Mouse (Mus musculus): ENCODE measurements at regions not wholly inside any gene's neighbourhood (a gene's known extent, or its start where the extent isn't known, plus 50 kb on each side); places are given as distances from the start of the nearest gene placed in this dataset.
"Not testable (repeated sequence)": the region's sequence is repeated elsewhere in the genome, so short reads cannot be mapped to it uniquely, and the experiment has no call there.

- DNase-seq: no peak
Measured at GRCm38 (mm10) chr9:78769168-78769567, 153.8 kb downstream of the Cd109 start.

DNA sequence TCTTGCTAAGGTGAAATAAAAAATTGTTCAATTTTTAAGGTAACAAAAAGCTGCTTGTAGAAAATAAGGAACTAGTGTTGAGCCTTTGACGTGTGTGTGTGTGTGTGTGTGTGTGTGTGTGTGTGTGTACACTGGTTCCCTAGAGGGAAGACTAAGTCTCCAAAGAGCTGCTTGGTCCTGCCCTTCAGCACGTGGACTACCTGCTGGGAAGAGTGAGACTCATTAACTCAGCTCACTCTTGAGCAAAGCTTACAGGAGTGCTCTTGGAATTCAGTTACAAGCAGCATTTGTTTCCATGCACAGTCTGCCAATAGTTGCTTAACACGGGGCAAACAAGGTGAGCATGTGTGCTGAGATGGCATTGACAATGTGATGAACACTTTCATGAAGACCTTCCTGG lies 158.6 kb downstream of the Cd109 start:
- no peak for DNase-seq

DNA sequence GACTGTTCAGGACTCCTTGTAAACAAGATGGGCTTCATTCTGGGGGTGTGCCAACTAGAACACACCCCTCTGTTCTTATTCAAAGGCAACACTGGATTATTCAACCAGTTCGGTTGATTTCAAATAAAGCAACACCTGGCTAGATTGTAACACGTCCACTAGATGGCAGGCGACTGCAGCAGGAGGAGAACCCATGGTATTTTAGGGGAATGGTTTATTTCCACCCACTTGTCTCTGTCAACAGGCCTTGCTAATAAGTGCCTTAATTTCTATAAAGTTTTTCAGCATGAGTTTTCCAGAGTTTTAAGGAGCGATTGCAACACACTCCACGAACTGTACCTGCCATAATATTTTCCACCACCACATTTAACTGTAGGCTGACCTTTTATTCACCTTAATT lies 160.1 kb downstream of the Cd109 start:
- no peak for DNase-seq

DNA sequence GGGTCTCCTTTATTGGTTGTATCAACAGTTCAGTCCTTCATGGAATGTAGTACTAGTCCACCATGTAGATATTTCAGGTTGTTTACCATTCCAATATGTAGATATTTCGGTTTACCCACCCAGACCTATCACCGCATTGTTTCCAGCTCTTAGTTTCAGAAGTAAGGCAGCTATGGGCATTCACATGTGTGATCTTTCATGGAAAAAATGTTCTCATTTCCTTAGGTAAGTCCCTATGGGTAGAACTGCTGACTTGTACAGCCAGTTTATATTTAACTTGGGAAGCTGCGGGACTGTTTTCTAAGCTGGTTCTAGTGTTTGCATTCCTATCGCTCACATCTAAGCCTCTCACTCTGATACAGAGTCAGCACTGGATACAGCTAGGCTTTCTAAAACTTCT lies 165.2 kb downstream of the Cd109 start:
- DNase-seq: no peak

DNA sequence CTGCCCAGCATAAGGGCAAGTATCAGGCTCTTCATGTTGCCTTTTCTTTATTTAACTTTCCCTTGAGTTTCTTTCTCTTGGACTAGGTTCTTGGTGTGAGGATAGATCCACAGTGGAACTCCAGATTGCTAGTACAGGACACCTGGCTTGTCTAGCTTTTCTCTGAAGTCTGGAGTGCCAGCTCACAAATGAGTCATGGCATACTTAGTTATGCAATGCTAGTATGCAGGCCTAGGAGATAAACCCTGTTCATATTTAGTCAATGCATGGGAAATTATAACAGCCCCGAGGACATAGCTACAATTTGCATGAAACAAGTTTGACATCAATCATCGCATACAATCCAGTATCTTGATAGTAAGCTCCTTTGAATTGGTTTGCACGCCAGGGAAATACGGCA lies 167.0 kb downstream of the Cd109 start:
- no peak for DNase-seq

- no peak for DNase-seq
Measured at GRCm38 (mm10) chr9:78782860-78783259, 167.5 kb downstream of the Cd109 start.

DNA sequence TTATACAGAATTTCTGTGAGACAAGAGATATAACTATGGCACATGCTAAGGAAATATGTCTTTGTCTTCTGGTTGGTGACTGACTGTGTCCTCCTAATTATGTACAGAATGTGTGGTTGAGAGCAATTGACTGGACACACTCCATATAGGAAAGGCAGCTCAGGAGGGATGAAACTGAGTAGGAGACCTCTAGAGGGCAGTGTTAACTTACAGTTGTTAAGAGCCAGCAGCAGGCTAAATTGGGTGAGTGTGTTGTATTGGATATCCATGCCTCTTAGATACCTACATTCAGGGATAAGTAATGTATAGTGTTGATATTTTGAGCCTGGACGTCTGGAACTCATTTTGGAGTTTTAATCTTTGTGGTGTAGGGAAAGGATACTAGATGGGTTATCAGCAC lies 172.5 kb downstream of the Cd109 start:
- DNase-seq: no peak

DNA sequence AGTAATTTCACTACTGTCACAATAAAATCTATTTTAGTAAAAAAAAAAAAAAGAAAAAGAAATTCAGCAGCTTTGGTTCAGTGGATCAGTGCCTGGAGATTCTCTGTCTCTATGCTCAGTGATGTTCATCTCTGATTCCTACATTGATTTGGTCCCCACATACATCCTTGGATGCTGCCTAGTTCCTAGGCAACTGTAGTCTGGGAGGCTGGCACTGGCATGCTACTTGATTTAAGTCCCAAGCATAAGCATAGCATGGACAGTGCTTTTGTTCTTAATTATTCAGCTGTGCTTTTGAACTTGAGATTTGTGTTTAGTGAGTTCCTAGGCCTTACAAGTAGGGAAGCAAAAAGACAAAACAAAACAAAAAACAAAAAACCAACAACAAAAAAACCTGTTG lies 174.4 kb downstream of the Cd109 start:
- DNase-seq: no peak

- DNase-seq: no peak
Measured at GRCm38 (mm10) chr9:78790155-78790554, 174.8 kb downstream of the Cd109 start.

GRCm38 (mm10) chr9:78795801-78796200 lies 180.5 kb downstream of the Cd109 start:
- no peak for DNase-seq

- no peak for DNase-seq
Measured at GRCm38 (mm10) chr9:78817221-78817620, 201.9 kb downstream of the Cd109 start.

DNA sequence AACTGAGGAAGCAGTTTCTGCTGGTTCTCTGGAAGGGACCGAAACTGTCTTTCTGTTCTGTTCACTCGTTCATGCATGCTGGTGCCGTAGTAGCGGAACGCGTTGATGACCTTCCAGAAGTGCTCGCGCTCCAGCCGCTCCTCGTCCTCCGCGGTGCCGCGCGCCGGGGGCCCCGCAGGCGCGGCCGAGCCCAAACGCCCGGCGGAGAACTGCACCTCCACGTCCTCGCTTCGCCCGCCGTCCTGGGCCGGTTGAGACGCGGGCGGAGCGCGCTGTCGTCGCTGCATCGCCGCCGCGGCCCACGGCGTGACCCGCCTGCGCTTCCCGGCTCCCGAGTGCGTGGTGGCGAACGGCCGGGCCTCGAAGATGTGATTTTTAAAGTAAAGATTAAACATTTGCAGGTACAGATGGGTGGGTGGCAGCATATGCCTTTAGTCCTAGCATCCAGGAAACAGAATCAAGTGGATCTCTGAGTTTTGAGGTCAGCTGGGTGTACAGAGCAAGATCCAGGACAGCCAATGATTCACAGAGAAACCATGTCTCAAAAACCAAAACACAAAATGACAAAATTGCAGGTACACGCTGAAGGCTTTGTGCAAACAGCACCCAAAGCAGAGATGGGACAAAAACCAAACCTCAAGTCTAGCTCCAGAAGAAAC lies 206.3 kb downstream of the Cd109 start:
- DNase-seq: not testable (repeated sequence)

- no peak for DNase-seq
Measured at GRCm38 (mm10) chr9:78844969-78845683, 229.8 kb downstream of the Cd109 start.

- no peak for DNase-seq
Measured at GRCm38 (mm10) chr9:78846110-78846509, 230.8 kb downstream of the Cd109 start.

DNA sequence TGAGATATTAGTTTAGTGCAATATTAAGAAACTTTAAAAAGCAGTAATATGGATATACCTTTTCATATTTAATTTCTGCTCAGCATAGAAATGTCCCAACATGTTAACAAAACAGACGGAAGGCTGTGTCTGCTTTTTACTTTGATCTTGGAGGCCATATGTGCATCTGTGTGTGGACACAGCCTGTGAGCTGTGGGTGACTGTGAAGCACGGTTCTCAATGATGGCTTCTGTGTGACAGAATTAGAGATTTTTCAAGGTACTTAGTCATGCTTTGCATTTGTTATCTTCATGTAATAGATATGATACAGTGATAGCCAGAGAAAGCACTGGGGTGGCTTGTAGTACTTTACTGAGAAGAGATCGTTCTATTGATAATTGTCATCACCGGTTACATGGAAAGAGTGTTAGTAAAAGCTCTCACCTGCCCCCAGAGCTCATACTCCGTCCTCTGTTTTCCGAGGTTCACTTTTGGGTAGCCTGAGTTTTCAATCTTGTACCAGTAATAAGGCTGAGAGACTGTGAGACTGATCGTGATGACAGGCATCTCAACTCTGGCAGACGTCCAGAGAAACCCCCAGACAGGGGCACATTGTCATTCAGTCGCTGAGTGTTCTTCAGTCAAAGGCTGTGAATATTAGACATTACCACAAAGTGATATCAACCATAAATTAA lies 232.7 kb downstream of the Cd109 start:
- no peak for DNase-seq

DNA sequence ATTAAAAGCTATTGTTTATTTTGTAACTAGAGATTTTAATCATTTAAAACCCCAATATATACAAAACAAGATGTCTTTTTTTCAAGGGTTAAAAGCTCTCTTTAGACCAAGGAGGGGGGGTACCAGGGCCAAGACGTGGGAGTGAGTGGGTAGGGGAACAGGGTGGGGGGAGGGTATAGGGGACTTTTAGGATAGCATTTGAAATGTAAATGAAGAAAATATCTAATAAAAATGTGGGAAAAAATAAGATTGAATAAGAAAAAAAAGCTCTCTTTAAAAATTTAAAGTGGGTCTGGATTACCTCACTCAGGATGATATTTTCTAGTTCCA lies 233.2 kb downstream of the Cd109 start:
- not testable (repeated sequence) for DNase-seq

GRCm38 (mm10) chr9:78856981-78857380 lies 241.6 kb downstream of the Cd109 start:
- DNase-seq: no peak

GRCm38 (mm10) chr9:78859956-78860355 lies 244.6 kb downstream of the Cd109 start:
- no peak for DNase-seq

DNA sequence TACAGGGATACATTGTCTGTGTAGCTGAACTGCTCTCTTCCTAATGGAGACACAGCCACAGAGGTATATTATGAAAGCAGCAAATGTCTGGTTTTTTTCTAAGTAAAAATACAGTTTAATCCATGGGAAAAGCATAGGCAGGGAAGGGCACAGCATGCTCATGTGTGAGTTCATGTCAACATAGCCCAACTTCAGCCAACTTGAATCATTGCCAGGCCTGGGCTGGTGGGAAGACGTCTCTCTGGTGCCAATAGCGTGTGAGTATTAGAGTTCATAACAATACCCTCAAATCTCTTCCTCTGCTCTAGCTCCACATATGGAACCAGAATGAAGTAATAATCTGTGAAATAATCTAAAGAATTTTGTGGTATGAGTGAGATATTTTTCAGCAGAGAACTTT lies 257.2 kb downstream of the Cd109 start:
- DNase-seq: no peak

DNA sequence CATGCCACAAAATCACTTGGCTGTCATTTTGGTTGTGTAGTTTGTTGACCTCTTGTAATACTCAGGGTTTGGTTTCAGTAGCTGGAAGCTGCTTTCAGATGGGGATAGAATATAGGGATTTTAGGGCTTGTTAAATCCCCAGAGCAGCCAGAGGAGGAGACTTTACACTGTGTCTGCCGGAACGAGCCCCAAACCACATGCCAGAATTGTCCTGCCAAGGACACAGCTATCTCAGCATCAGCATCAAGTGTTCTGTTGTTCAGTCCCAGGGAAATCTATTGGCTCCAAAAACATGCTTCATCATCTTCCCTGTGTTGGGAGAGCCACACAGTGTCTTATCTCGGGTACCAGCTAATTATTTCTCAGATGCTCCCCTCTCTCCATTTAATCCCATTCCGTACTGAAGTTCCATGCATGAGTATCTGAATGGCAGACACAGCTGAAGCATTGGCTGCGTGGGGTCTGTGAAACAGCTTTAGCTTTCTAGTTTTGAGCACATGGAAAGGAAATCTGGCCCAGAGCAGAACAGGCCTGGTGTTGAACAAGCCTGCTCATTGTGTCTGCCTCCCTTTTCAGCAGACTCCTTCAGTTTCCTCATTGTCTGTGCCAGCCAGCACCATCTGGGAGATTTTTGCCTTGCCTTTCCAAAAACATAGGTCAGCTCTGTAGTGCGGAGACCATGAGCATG lies 264.8 kb downstream of the Cd109 start:
- no peak for DNase-seq

GRCm38 (mm10) chr9:78880643-78881306 lies 265.4 kb downstream of the Cd109 start:
- no peak for DNase-seq

DNA sequence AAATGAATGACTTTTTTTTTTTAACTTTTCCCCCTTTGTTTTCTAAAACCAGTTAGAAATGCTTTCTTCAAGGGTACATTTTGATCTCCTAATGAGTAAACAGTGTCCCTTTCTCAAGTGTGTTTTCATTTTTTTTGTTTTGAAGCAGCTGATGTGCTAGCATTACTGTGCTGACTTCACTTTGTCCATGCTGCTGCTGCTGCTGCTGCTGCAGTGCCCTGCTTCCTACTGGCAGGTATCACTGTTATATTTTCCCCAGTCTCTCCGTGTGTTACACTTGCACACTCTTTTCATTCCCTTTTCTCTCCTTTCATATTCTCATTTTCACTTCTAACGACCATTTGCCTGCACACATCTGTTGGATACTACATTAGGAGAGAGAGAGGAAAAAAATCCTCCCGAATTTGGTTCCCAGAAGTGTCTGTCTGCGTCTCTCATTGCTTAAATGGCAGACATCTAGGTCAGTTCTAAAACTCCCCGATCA lies 266.0 kb downstream of the Cd109 start:
- DNase-seq: no peak

- DNase-seq: no peak
Measured at GRCm38 (mm10) chr9:78903211-78903610, 287.9 kb downstream of the Cd109 start.
